Mouse (Mus musculus) right cerebral cortex, adult 18-20 months (tissue): Measurements from ENCODE around the gene Akap2.
"Not testable (repeated sequence)": the region's sequence is repeated elsewhere in the genome, so short reads cannot be mapped to it uniquely, and the experiment has no call there.

Experiments
- DNase-seq: peaks from one replicate; pipeline ENCODE4 v3.0.0; 2022; ENCODE audit warnings: mixed read lengths

Akap2 gene

GRCm38 (mm10) chr4:57879804-57880357 is 162.4 kb downstream of the Akap2 start:
- DNase-seq = peak; percentile 82

GRCm38 (mm10) chr4:57883520-57884421 is 166.3 kb downstream of the Akap2 start:
- no peak for DNase-seq

- DNase-seq = no peak
Observed at GRCm38 (mm10) chr4:57884511-57884910, 167.1 kb downstream of the Akap2 start.

- DNase-seq = no peak
Observed at GRCm38 (mm10) chr4:57885186-57885585, 167.7 kb downstream of the Akap2 start.

GRCm38 (mm10) chr4:57886066-57886887 is 168.8 kb downstream of the Akap2 start:
- DNase-seq = no peak

GRCm38 (mm10) chr4:57886888-57887230 is 169.4 kb downstream of the Akap2 start:
- no peak for DNase-seq

GRCm38 (mm10) chr4:57888246-57888645 is 170.8 kb downstream of the Akap2 start:
- DNase-seq = no peak

- DNase-seq = not testable (repeated sequence)
Observed at GRCm38 (mm10) chr4:57888978-57889377, 171.5 kb downstream of the Akap2 start.

GRCm38 (mm10) chr4:57889773-57890172 is 172.3 kb downstream of the Akap2 start:
- DNase-seq = no peak

GRCm38 (mm10) chr4:57892001-57892586 is 174.6 kb downstream of the Akap2 start:
- no peak for DNase-seq

GRCm38 (mm10) chr4:57895140-57895539 is 177.7 kb downstream of the Akap2 start:
- no peak for DNase-seq

- no peak for DNase-seq
Observed at GRCm38 (mm10) chr4:57895902-57896301, 178.4 kb downstream of the Akap2 start.

- DNase-seq = no peak
Observed at GRCm38 (mm10) chr4:57896631-57897030, 179.2 kb downstream of the Akap2 start.

GRCm38 (mm10) chr4:57901210-57901609 is 183.8 kb downstream of the Akap2 start:
- peak; percentile 25 for DNase-seq

GRCm38 (mm10) chr4:57902619-57903018 is 185.2 kb downstream of the Akap2 start:
- no peak for DNase-seq

- peak; percentile 51 for DNase-seq
Observed at GRCm38 (mm10) chr4:57904211-57904610, 186.8 kb downstream of the Akap2 start.

- no peak for DNase-seq
Observed at GRCm38 (mm10) chr4:57904638-57905037, 187.2 kb downstream of the Akap2 start.

GRCm38 (mm10) chr4:57906708-57907107 is 189.3 kb downstream of the Akap2 start:
- DNase-seq = no peak

- no peak for DNase-seq
Observed at GRCm38 (mm10) chr4:57908860-57909259, 191.4 kb downstream of the Akap2 start.

- DNase-seq = no peak
Observed at GRCm38 (mm10) chr4:57913021-57913420, 195.6 kb downstream of the Akap2 start.

- DNase-seq = no peak
Observed at GRCm38 (mm10) chr4:57914193-57915190, 197.0 kb downstream of the Akap2 start.
